Mouse (Mus musculus) olfactory bulb, adult 2 months (tissue): ENCODE data around the gene Olfr1037.
"Not testable (repeated sequence)": the region's sequence is repeated elsewhere in the genome, so short reads cannot be mapped to it uniquely, and the experiment has no call there.

Experiments
- CTCF ChIP-seq: fragments of 200-500 bp; IDR thresholded peaks from 2 replicates; pipeline ENCODE4 v1.5.1; 2012; ENCODE audit warnings: low read depth, mild to moderate bottlenecking, low read length, moderate library complexity; ENCODE audit not compliant: insufficient read depth
- POLR2A ChIP-seq: fragments of 200-500 bp; IDR thresholded peaks from 2 replicates; pipeline ENCODE4 v1.6.1; 2012; ENCODE audit warnings: mild to moderate bottlenecking, low read depth, low read length, moderate library complexity; ENCODE audit not compliant: insufficient read depth

DNA sequence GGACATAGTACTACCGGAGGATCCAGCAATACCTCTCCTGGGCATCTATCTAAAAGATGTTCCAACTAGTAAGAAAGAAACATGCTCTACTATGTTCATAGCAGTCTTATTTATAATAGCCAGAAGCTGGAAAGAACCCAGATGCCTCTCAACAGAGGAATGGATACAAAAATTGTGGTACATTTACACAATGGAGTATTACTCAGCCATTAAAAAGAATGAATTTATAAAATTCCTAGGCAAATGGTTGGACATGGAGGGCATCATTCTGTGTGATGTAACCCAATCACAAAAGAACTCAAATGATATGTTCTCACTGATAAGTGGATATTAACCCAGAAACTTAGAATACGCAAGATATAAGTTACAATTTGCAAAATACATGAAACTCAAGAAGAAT lies 23.4 kb downstream of the Olfr1037 start:
- not testable (repeated sequence) for TF ChIP-seq CTCF, POLR2A
